Mouse (Mus musculus): ENCODE results near the gene Dmpk. TPM values are rescaled to one million over a fixed set of nuclear protein-coding genes. Genes with fewer than 3 reads are reported as not detected.
"Not testable (repeated sequence)": the region's sequence is repeated elsewhere in the genome, so short reads cannot be mapped to it uniquely, and the experiment has no call there.

The Dmpk gene
- polyA plus RNA-seq, 1 experiment from 2014 or later = 16.8 TPM

GRCm38 (mm10) chr7:19055108-19055507 is 28.5 kb upstream of the Dmpk start:
- H3K27ac ChIP-seq = no peak overlapping the region
- no peaks in the 10 kb centered on the region for H3K27me3 ChIP-seq
- H3K36me3 ChIP-seq = peaks cover 44% of the 10 kb centered on the region
- ATAC-seq (ENCODE audit: insufficient number of reproducible peaks, insufficient read depth, low FRiP score, low TSS enrichment, low read depth) = no peak
- H3K4me2 ChIP-seq = peak overlapping the region; percentile 50; the same call in 1 of the 2 replicates
- no peak overlapping the region for H3K4me3 ChIP-seq
- peak overlapping the region; percentile 53; the same call in 1 of the 2 replicates for H3K9ac ChIP-seq
- peaks cover 10% of the 10 kb centered on the region for H3K4me1 ChIP-seq
- no peaks in the 10 kb centered on the region for H3K9me3 ChIP-seq
- WGBS = 94% methylated on average over 8 of the region's 8 CpGs

- H3K36me3 ChIP-seq = peaks cover 22% of the 10 kb centered on the region
- peaks cover 10% of the 10 kb centered on the region for H3K4me1 ChIP-seq
- no peaks in the 10 kb centered on the region for H3K9me3 ChIP-seq
- no peak overlapping the region for H3K4me3 ChIP-seq
- no peak overlapping the region for H3K4me2 ChIP-seq
- no peak overlapping the region for H3K27ac ChIP-seq
- WGBS = 84% methylated on average over 10 of the region's 10 CpGs
- no peak for ATAC-seq (ENCODE audit: insufficient number of reproducible peaks, insufficient read depth, low FRiP score, low TSS enrichment, low read depth)
- H3K27me3 ChIP-seq = no peaks in the 10 kb centered on the region
- H3K9ac ChIP-seq = no peak overlapping the region
Measured at GRCm38 (mm10) chr7:19057405-19057804, 26.2 kb upstream of the Dmpk start.

DNA sequence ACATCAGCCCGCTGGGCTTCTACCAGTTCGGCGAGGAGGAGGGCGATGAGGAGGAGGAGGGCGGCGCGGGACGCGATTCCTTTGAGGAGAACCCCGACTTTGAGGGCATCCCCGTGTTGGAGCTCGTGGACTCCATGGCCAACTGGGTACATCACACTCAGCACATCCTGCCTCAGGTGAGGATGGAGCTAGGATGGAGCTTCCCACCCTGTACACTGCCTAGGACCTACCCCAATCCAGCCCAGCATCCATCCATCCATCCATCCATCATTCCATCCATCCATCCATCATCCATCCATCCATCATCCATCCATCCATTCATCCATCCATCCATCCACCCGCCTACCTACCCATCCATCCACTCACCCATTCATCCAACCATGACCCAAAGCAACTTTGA is 17.8 kb upstream of the Dmpk start:
- Histone ChIP-seq H3K9ac (peak overlapping the region; percentile 36; the same call in 1 of the 2 replicates), H3K27ac (no peak overlapping the region), H3K4me3 (peak overlapping the region; percentile 22), H3K9me3 (no peaks in the 10 kb centered on the region), H3K4me2 (peak overlapping the region; percentile 45), H3K27me3 (peaks cover 38% of the 10 kb centered on the region), H3K36me3 (no peaks in the 10 kb centered on the region), H3K4me1 (no peaks in the 10 kb centered on the region)
- 58% methylated on average over 13 of the region's 13 CpGs for WGBS
- no peak for ATAC-seq (ENCODE audit: insufficient number of reproducible peaks, insufficient read depth, low FRiP score, low TSS enrichment, low read depth)

DNA sequence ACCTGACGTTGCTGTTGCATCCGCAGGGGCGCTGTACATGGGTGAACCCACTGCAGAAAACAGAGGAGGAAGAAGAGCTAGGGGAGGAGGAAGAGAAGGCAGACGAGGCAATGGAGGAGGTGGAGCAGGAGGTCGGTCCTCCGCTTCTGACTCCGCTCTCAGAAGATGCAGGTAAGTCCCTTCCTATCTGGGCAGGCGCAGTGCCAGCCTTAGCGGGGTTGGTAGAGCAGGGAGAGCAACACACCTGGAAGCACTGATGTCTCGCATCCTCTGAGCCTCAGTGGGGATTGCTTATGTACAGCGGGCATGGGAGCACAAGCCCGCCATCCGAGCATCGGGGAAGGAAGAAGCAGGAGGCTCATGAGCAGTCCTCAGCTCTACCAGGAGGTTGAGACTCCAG is 16.6 kb upstream of the Dmpk start:
- no peaks in the 10 kb centered on the region for H3K36me3 ChIP-seq
- H3K4me1 ChIP-seq = no peaks in the 10 kb centered on the region
- no peak overlapping the region for H3K9ac ChIP-seq
- no peak for ATAC-seq (ENCODE audit: insufficient number of reproducible peaks, insufficient read depth, low FRiP score, low TSS enrichment, low read depth)
- H3K27me3 ChIP-seq = peaks cover 38% of the 10 kb centered on the region
- WGBS = 48% methylated on average over 14 of the region's 14 CpGs
- H3K4me2 ChIP-seq = no peak overlapping the region
- H3K9me3 ChIP-seq = no peaks in the 10 kb centered on the region
- H3K4me3 ChIP-seq = no peak overlapping the region
- no peak overlapping the region for H3K27ac ChIP-seq

DNA sequence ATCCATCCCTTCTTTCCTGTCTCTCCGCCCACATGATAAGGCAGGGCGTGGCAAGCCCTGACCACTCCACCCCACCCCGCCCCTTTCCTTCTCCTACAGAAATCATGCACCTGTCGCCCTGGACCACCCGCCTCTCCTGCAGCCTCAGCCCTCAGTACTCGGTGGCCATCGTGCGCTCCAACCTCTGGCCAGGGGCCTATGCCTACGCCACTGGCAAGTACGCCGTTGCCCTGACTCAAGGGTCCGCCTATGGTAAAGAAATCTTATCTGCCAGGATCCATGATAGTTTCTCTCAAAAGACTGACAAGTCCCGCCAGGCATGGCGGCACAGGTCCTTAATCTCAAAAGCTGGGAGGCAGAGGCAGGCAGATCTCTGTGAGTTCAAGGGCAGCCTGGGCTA is 15.7 kb upstream of the Dmpk start:
- no peaks in the 10 kb centered on the region for H3K36me3 ChIP-seq
- H3K4me2 ChIP-seq = no peak overlapping the region
- H3K9me3 ChIP-seq = no peaks in the 10 kb centered on the region
- ATAC-seq (ENCODE audit: insufficient number of reproducible peaks, insufficient read depth, low FRiP score, low TSS enrichment, low read depth) = no peak
- peaks cover 38% of the 10 kb centered on the region for H3K27me3 ChIP-seq
- H3K4me1 ChIP-seq = no peaks in the 10 kb centered on the region
- H3K9ac ChIP-seq = no peak overlapping the region
- whole genome bisulfite sequencing = 71% methylated on average over 12 of the region's 14 CpGs
- no peak overlapping the region for H3K27ac ChIP-seq
- no peak overlapping the region for H3K4me3 ChIP-seq

GRCm38 (mm10) chr7:19068707-19069106 is 14.9 kb upstream of the Dmpk start:
- H3K27me3 ChIP-seq = peaks cover 38% of the 10 kb centered on the region
- H3K9ac ChIP-seq = no peak overlapping the region
- H3K27ac ChIP-seq = no peak overlapping the region
- 11% methylated on average over 2 of the region's 2 CpGs for whole genome bisulfite sequencing
- no peak for ATAC-seq (ENCODE audit: insufficient number of reproducible peaks, insufficient read depth, low FRiP score, low TSS enrichment, low read depth)
- no peak overlapping the region for H3K4me2 ChIP-seq
- no peaks in the 10 kb centered on the region for H3K36me3 ChIP-seq
- H3K9me3 ChIP-seq = no peaks in the 10 kb centered on the region
- H3K4me1 ChIP-seq = no peaks in the 10 kb centered on the region
- H3K4me3 ChIP-seq = no peak overlapping the region

- Histone ChIP-seq H3K9ac (no peak overlapping the region), H3K4me1 (no peaks in the 10 kb centered on the region), H3K27me3 (peaks cover 34% of the 10 kb centered on the region), H3K36me3 (no peaks in the 10 kb centered on the region), H3K4me2 (no peak overlapping the region), H3K4me3 (no peak overlapping the region), H3K9me3 (no peaks in the 10 kb centered on the region), H3K27ac (no peak overlapping the region)
- no peak for ATAC-seq (ENCODE audit: insufficient number of reproducible peaks, insufficient read depth, low FRiP score, low TSS enrichment, low read depth)
- WGBS = 55% methylated on average over 3 of the region's 3 CpGs
Measured at GRCm38 (mm10) chr7:19069500-19069899, 14.1 kb upstream of the Dmpk start.

DNA sequence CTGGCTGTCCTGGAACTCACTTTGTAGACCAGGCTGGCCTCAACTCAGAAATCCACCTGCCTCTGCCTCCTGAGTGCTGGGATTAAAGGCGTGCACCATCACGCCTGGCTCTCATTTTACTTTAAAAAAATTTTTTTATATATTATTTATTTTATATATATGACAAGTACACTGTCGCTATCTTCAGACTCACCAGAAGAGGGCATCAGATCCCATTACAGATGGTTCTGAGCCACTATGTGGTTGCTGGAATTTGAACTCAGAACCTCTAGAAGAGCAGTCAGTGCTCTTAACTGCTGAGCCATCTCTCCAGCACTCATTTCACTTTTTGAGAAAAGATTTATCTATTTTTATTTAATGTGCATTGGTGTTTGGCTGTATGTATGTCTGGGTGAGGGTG is 12.6 kb upstream of the Dmpk start:
- not testable (repeated sequence) for H3K4me2 ChIP-seq; H3K4me1 ChIP-seq; H3K9me3 ChIP-seq; H3K36me3 ChIP-seq; ATAC-seq (ENCODE audit: insufficient number of reproducible peaks, insufficient read depth, low FRiP score, low TSS enrichment, low read depth); H3K9ac ChIP-seq; H3K4me3 ChIP-seq; H3K27ac ChIP-seq
- H3K27me3 ChIP-seq = peaks cover 18% of the 10 kb centered on the region
- 63% methylated on average over 3 of the region's 3 CpGs for WGBS

- no peaks in the 10 kb centered on the region for H3K27me3 ChIP-seq
- no peak for ATAC-seq (ENCODE audit: insufficient number of reproducible peaks, insufficient read depth, low FRiP score, low TSS enrichment, low read depth)
- WGBS = 85% methylated on average over 9 of the region's 9 CpGs
- no peak overlapping the region for H3K9ac ChIP-seq
- peaks cover 7% of the 10 kb centered on the region for H3K36me3 ChIP-seq
- H3K27ac ChIP-seq = no peak overlapping the region
- no peak overlapping the region for H3K4me3 ChIP-seq
- H3K4me2 ChIP-seq = no peak overlapping the region
- peaks cover 19% of the 10 kb centered on the region for H3K4me1 ChIP-seq
- H3K9me3 ChIP-seq = no peaks in the 10 kb centered on the region
Measured at GRCm38 (mm10) chr7:19073504-19073903, 10.1 kb upstream of the Dmpk start.

GRCm38 (mm10) chr7:19074494-19074893 is 9.2 kb upstream of the Dmpk start:
- Histone ChIP-seq H3K9me3 (no peaks in the 10 kb centered on the region), H3K27ac (no peak overlapping the region), H3K4me3 (no peak overlapping the region), H3K4me1 (peaks cover 19% of the 10 kb centered on the region), H3K9ac (no peak overlapping the region), H3K36me3 (peaks cover 17% of the 10 kb centered on the region), H3K4me2 (no peak overlapping the region), H3K27me3 (no peaks in the 10 kb centered on the region)
- ATAC-seq (ENCODE audit: insufficient number of reproducible peaks, insufficient read depth, low FRiP score, low TSS enrichment, low read depth) = no peak
- 89% methylated on average over 6 of the region's 6 CpGs for WGBS

DNA sequence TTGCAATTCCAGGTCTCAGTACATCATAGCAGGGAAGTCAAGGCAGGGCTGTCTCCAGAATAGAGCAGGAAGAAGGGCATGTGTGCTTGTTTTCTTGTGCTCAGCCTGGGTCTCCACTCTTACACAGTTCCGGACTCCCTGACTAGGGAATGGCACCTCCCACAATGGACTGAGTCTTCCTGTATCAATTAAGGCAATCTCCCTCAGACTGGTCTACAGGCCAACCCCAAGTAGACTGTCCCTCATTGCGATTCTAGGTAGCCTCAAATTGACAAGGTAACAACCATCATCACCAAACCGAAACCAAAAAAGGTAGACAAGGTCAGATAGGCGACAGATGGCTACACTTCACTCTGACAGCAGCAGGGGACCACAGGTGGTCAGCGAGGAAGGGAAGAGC is 8.4 kb upstream of the Dmpk start:
- Histone ChIP-seq H3K9me3 (no peaks in the 10 kb centered on the region), H3K4me3 (peak overlapping the region; percentile 100), H3K36me3 (peaks cover 24% of the 10 kb centered on the region), H3K9ac (no peak overlapping the region), H3K27me3 (no peaks in the 10 kb centered on the region), H3K4me1 (peaks cover 19% of the 10 kb centered on the region), H3K27ac (no peak overlapping the region), H3K4me2 (peak overlapping the region; percentile 94)
- ATAC-seq (ENCODE audit: insufficient number of reproducible peaks, insufficient read depth, low FRiP score, low TSS enrichment, low read depth) = no peak
- WGBS = 60% methylated on average over 5 of the region's 5 CpGs

DNA sequence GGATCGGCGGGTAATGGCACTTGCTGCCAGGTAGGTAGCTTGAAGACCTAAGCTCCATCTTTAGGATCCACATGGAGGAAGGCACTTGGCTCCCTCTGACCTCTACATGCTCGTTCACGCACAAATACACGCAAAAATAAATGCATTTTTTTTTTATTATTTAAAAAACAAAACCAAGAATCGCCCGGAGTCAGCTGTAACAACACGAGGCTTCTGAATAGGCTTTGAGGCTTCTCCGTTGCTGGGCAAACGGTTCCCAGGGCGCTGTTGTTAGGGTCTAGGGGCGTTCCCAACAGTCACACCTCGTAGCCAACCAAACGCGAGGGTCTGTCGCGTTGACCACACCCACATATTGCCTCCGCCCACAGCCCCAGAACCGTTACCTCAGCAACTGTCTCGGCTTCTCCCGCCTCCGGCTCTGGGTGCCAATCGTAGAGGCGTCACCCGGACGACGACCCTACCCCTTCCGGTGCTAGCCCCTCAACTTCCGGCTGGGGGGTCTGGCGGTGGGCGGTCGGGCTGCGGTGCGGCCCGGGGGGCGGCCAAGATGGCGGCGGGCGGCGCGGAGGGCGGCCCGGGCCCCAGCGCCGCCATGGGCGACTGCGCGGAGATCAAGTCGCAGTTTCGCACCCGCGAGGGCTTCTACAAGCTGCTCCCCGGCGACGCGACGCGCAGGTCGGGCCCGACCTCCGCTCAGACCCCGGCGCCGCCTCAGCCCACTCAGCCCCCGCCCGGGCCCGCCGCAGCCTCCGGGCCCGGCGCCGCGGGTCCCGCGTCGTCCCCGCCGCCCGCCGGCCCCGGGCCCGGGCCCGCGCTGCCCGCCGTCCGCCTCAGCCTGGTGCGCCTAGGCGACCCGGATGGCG is 7.7 kb upstream of the Dmpk start, which contains the start of gene Dmwd:
TSS of gene Dmwd (plus strand) at position 505 of the 863 bp plus-strand sequence.
- H3K4me1 ChIP-seq = peaks cover 19% of the 10 kb centered on the region
- no peaks in the 10 kb centered on the region for H3K9me3 ChIP-seq
- peaks cover 31% of the 10 kb centered on the region for H3K36me3 ChIP-seq
- peak within 1 kb of the TSS; percentile 99 for H3K9ac ChIP-seq
- WGBS = under 1% methylated on average over 86 of the region's 91 CpGs
- H3K4me2 ChIP-seq = peak within 1 kb of the TSS; percentile 94
- peak within 1 kb of the TSS; percentile 100 for H3K4me3 ChIP-seq
- ATAC-seq (ENCODE audit: insufficient number of reproducible peaks, insufficient read depth, low FRiP score, low TSS enrichment, low read depth) = peak; percentile 99
- H3K27ac ChIP-seq = peak within 1 kb of the TSS; percentile 75
- H3K27me3 ChIP-seq = no peaks in the 10 kb centered on the region
